Mouse (Mus musculus): Measurements from ENCODE around the gene Ube2h. TPM values are rescaled to one million over a fixed set of nuclear protein-coding genes. Genes with fewer than 3 reads are reported as not detected.

Gene Ube2h
- polyA plus RNA-seq, 1 experiment from 2014 or later = 30.2 TPM

- ATAC-seq = no peak
- Histone ChIP-seq H3K4me2 (ENCODE audit: low read depth, low read length) (no peak overlapping the region), H3K36me3 (ENCODE audit: control insufficient read depth, insufficient read depth, low read length) (peaks cover 2% of the 10 kb centered on the region; the same call in 1 of the 2 replicates), H3K4me1 (ENCODE audit: control insufficient read depth, insufficient read depth, low read length) (peaks cover 9% of the 10 kb centered on the region), H3K4me3 (ENCODE audit: low read length) (no peak overlapping the region), H3K9ac (ENCODE audit: low read depth, low read length) (no peak overlapping the region), H3K27me3 (replicated peaks; ENCODE audit: control insufficient read depth, insufficient read depth, low read length) (no peaks in the 10 kb centered on the region), H3K27ac (ENCODE audit: low read length) (no peak overlapping the region), H3K9me3 (ENCODE audit: control insufficient read depth, low read length) (no peaks in the 10 kb centered on the region)
- WGBS = 89% methylated on average over 7 of the region's 7 CpGs
Measured at GRCm38 (mm10) chr6:30267486-30267885, 36.9 kb downstream of the Ube2h start.

- no peak for ATAC-seq
- Histone ChIP-seq H3K9ac (ENCODE audit: low read depth, low read length) (no peak overlapping the region), H3K27me3 (replicated peaks; ENCODE audit: control insufficient read depth, insufficient read depth, low read length) (no peaks in the 10 kb centered on the region), H3K4me3 (ENCODE audit: low read length) (no peak overlapping the region), H3K9me3 (ENCODE audit: control insufficient read depth, low read length) (no peaks in the 10 kb centered on the region), H3K4me2 (ENCODE audit: low read depth, low read length) (no peak overlapping the region), H3K36me3 (ENCODE audit: control insufficient read depth, insufficient read depth, low read length) (peaks cover 5% of the 10 kb centered on the region; the same call in 1 of the 2 replicates), H3K27ac (ENCODE audit: low read length) (no peak overlapping the region), H3K4me1 (ENCODE audit: control insufficient read depth, insufficient read depth, low read length) (peaks cover 9% of the 10 kb centered on the region)
- WGBS = 70% methylated on average over 4 of the region's 4 CpGs
Measured at GRCm38 (mm10) chr6:30265402-30265801, 38.9 kb downstream of the Ube2h start.

GRCm38 (mm10) chr6:30263053-30263452 lies 41.3 kb downstream of the Ube2h start:
- peaks cover 11% of the 10 kb centered on the region for H3K36me3 ChIP-seq (ENCODE audit: control insufficient read depth, insufficient read depth, low read length)
- H3K4me1 ChIP-seq (ENCODE audit: control insufficient read depth, insufficient read depth, low read length) = peaks cover 9% of the 10 kb centered on the region
- ATAC-seq = no peak
- no peak overlapping the region for H3K4me2 ChIP-seq (ENCODE audit: low read depth, low read length)
- no peaks in the 10 kb centered on the region for H3K9me3 ChIP-seq (ENCODE audit: control insufficient read depth, low read length)
- no peak overlapping the region for H3K9ac ChIP-seq (ENCODE audit: low read depth, low read length)
- WGBS = 47% methylated on average over 4 of the region's 4 CpGs
- no peaks in the 10 kb centered on the region for H3K27me3 ChIP-seq (replicated peaks; ENCODE audit: control insufficient read depth, insufficient read depth, low read length)
- H3K4me3 ChIP-seq (ENCODE audit: low read length) = no peak overlapping the region
- no peak overlapping the region for H3K27ac ChIP-seq (ENCODE audit: low read length)

GRCm38 (mm10) chr6:30259271-30259670 lies 45.1 kb downstream of the Ube2h start:
- H3K9ac ChIP-seq (ENCODE audit: low read depth, low read length) = no peak overlapping the region
- H3K27me3 ChIP-seq (replicated peaks; ENCODE audit: control insufficient read depth, insufficient read depth, low read length) = no peaks in the 10 kb centered on the region
- H3K9me3 ChIP-seq (ENCODE audit: control insufficient read depth, low read length) = no peaks in the 10 kb centered on the region
- no peak overlapping the region for H3K27ac ChIP-seq (ENCODE audit: low read length)
- no peak for ATAC-seq
- H3K4me2 ChIP-seq (ENCODE audit: low read depth, low read length) = no peak overlapping the region
- no peak overlapping the region for H3K4me3 ChIP-seq (ENCODE audit: low read length)
- 80% methylated on average over 6 of the region's 6 CpGs for WGBS
- peaks cover 9% of the 10 kb centered on the region for H3K4me1 ChIP-seq (ENCODE audit: control insufficient read depth, insufficient read depth, low read length)
- peaks cover 11% of the 10 kb centered on the region for H3K36me3 ChIP-seq (ENCODE audit: control insufficient read depth, insufficient read depth, low read length)

GRCm38 (mm10) chr6:30257962-30258361 lies 46.4 kb downstream of the Ube2h start:
- peaks cover 4% of the 10 kb centered on the region for H3K4me1 ChIP-seq (ENCODE audit: control insufficient read depth, insufficient read depth, low read length)
- ATAC-seq = no peak
- no peak overlapping the region for H3K9ac ChIP-seq (ENCODE audit: low read depth, low read length)
- H3K27ac ChIP-seq (ENCODE audit: low read length) = no peak overlapping the region
- no peak overlapping the region for H3K4me2 ChIP-seq (ENCODE audit: low read depth, low read length)
- no peaks in the 10 kb centered on the region for H3K27me3 ChIP-seq (replicated peaks; ENCODE audit: control insufficient read depth, insufficient read depth, low read length)
- no peak overlapping the region for H3K4me3 ChIP-seq (ENCODE audit: low read length)
- peaks cover 11% of the 10 kb centered on the region for H3K36me3 ChIP-seq (ENCODE audit: control insufficient read depth, insufficient read depth, low read length)
- 78% methylated on average over 1 of the region's 1 CpGs for WGBS
- H3K9me3 ChIP-seq (ENCODE audit: control insufficient read depth, low read length) = no peaks in the 10 kb centered on the region

- WGBS = 87% methylated on average over 1 of the region's 1 CpGs
- Histone ChIP-seq H3K4me3 (ENCODE audit: low read length) (no peak overlapping the region), H3K27me3 (replicated peaks; ENCODE audit: control insufficient read depth, insufficient read depth, low read length) (no peaks in the 10 kb centered on the region), H3K27ac (ENCODE audit: low read length) (no peak overlapping the region), H3K9me3 (ENCODE audit: control insufficient read depth, low read length) (no peaks in the 10 kb centered on the region), H3K4me2 (ENCODE audit: low read depth, low read length) (no peak overlapping the region), H3K4me1 (ENCODE audit: control insufficient read depth, insufficient read depth, low read length) (no peaks in the 10 kb centered on the region), H3K36me3 (ENCODE audit: control insufficient read depth, insufficient read depth, low read length) (peaks cover 8% of the 10 kb centered on the region), H3K9ac (ENCODE audit: low read depth, low read length) (no peak overlapping the region)
- no peak for ATAC-seq
Measured at GRCm38 (mm10) chr6:30255846-30256245, 48.5 kb downstream of the Ube2h start.

- no peak overlapping the region for H3K9ac ChIP-seq (ENCODE audit: low read depth, low read length)
- no peak overlapping the region for H3K4me2 ChIP-seq (ENCODE audit: low read depth, low read length)
- no peaks in the 10 kb centered on the region for H3K27me3 ChIP-seq (replicated peaks; ENCODE audit: control insufficient read depth, insufficient read depth, low read length)
- no peak overlapping the region for H3K4me3 ChIP-seq (ENCODE audit: low read length)
- no peaks in the 10 kb centered on the region for H3K9me3 ChIP-seq (ENCODE audit: control insufficient read depth, low read length)
- ATAC-seq = peak; percentile 42; the same call in 1 of the 2 replicates
- H3K4me1 ChIP-seq (ENCODE audit: control insufficient read depth, insufficient read depth, low read length) = no peaks in the 10 kb centered on the region
- no peak overlapping the region for H3K27ac ChIP-seq (ENCODE audit: low read length)
- H3K36me3 ChIP-seq (ENCODE audit: control insufficient read depth, insufficient read depth, low read length) = no peaks in the 10 kb centered on the region
- 85% methylated on average over 5 of the region's 5 CpGs for WGBS
Measured at GRCm38 (mm10) chr6:30252271-30253010, 51.9 kb downstream of the Ube2h start.

- Histone ChIP-seq H3K4me1 (ENCODE audit: control insufficient read depth, insufficient read depth, low read length) (no peaks in the 10 kb centered on the region), H3K4me3 (ENCODE audit: low read length) (no peak overlapping the region), H3K36me3 (ENCODE audit: control insufficient read depth, insufficient read depth, low read length) (no peaks in the 10 kb centered on the region), H3K9me3 (ENCODE audit: control insufficient read depth, low read length) (no peaks in the 10 kb centered on the region), H3K9ac (ENCODE audit: low read depth, low read length) (no peak overlapping the region), H3K27me3 (replicated peaks; ENCODE audit: control insufficient read depth, insufficient read depth, low read length) (no peaks in the 10 kb centered on the region), H3K4me2 (ENCODE audit: low read depth, low read length) (no peak overlapping the region), H3K27ac (ENCODE audit: low read length) (no peak overlapping the region)
- no peak for ATAC-seq
- 85% methylated on average over 3 of the region's 3 CpGs for WGBS
Measured at GRCm38 (mm10) chr6:30248708-30249107, 55.6 kb downstream of the Ube2h start.

- Histone ChIP-seq H3K27me3 (replicated peaks; ENCODE audit: control insufficient read depth, insufficient read depth, low read length) (no peaks in the 10 kb centered on the region), H3K9me3 (ENCODE audit: control insufficient read depth, low read length) (no peaks in the 10 kb centered on the region), H3K9ac (ENCODE audit: low read depth, low read length) (no peak overlapping the region), H3K4me3 (ENCODE audit: low read length) (no peak overlapping the region), H3K36me3 (ENCODE audit: control insufficient read depth, insufficient read depth, low read length) (no peaks in the 10 kb centered on the region; the same call in 1 of the 2 replicates), H3K4me1 (ENCODE audit: control insufficient read depth, insufficient read depth, low read length) (no peaks in the 10 kb centered on the region), H3K27ac (ENCODE audit: low read length) (no peak overlapping the region), H3K4me2 (ENCODE audit: low read depth, low read length) (no peak overlapping the region)
- ATAC-seq = no peak
- 85% methylated on average over 5 of the region's 5 CpGs for WGBS
Measured at GRCm38 (mm10) chr6:30245940-30246339, 58.4 kb downstream of the Ube2h start.

- H3K4me1 ChIP-seq (ENCODE audit: control insufficient read depth, insufficient read depth, low read length) = no peaks in the 10 kb centered on the region
- H3K9me3 ChIP-seq (ENCODE audit: control insufficient read depth, low read length) = no peaks in the 10 kb centered on the region
- WGBS = 86% methylated on average over 5 of the region's 5 CpGs
- H3K4me3 ChIP-seq (ENCODE audit: low read length) = no peak overlapping the region
- no peak overlapping the region for H3K9ac ChIP-seq (ENCODE audit: low read depth, low read length)
- H3K27ac ChIP-seq (ENCODE audit: low read length) = no peak overlapping the region
- H3K36me3 ChIP-seq (ENCODE audit: control insufficient read depth, insufficient read depth, low read length) = no peaks in the 10 kb centered on the region; the same call in 1 of the 2 replicates
- no peak for ATAC-seq
- H3K27me3 ChIP-seq (replicated peaks; ENCODE audit: control insufficient read depth, insufficient read depth, low read length) = no peaks in the 10 kb centered on the region
- H3K4me2 ChIP-seq (ENCODE audit: low read depth, low read length) = no peak overlapping the region
Measured at GRCm38 (mm10) chr6:30245397-30245796, 58.9 kb downstream of the Ube2h start.

Measured in intestine, embryonic 16.5 days (tissue).